Mouse (Mus musculus): ENCODE data around the gene Dnah7b.
A peak's percentile ranks its signal among the peaks of the same experiment; 100 is the strongest.
"Not testable (repeated sequence)": the region's sequence is repeated elsewhere in the genome, so short reads cannot be mapped to it uniquely, and the experiment has no call there.

Dnah7b gene

GRCm38 (mm10) chr1:46325942-46326341 is 259.8 kb downstream of the Dnah7b start:
- DNase-seq = not testable (repeated sequence)

GRCm38 (mm10) chr1:46345301-46345700 is 279.2 kb downstream of the Dnah7b start:
- DNase-seq = not testable (repeated sequence)

GRCm38 (mm10) chr1:46380641-46381040 is 314.5 kb downstream of the Dnah7b start:
- not testable (repeated sequence) for DNase-seq

GRCm38 (mm10) chr1:46394681-46395297 is 328.7 kb downstream of the Dnah7b start:
- not testable (repeated sequence) for DNase-seq

GRCm38 (mm10) chr1:46408324-46409115 is 342.4 kb downstream of the Dnah7b start:
- no peak for DNase-seq

- not testable (repeated sequence) for DNase-seq
Observed at GRCm38 (mm10) chr1:46414798-46415197, 348.7 kb downstream of the Dnah7b start.

- peak in 1 of 2 experiments; percentile 16 for DNase-seq
Observed at GRCm38 (mm10) chr1:46416946-46417345, 350.8 kb downstream of the Dnah7b start.

GRCm38 (mm10) chr1:46418966-46419365 is 352.9 kb downstream of the Dnah7b start:
- DNase-seq = not testable (repeated sequence)

All from cerebellum, postnatal 14 days (tissue).